Mouse (Mus musculus): ENCODE data around the gene Slc38a8.

- peak; percentile 54 for TF ChIP-seq CTCF (IDR thresholded peaks at IDR 0.05; ENCODE audit: low read depth, low read length)
- no peak for TF ChIP-seq GATA1 (IDR thresholded peaks at IDR 0.05; ENCODE audit: borderline replicate concordance, low read length)
These were observed 4.7 kb downstream of the Slc38a8 start for GRCm38 (mm10) chr8:119496848-119497247.

All from G1E (cell line).